Mouse (Mus musculus) MEL (cell line): ENCODE results near the gene Cfap43.

Experiments used
- BHLHE40 ChIP-seq: IDR thresholded peaks from 2 replicates; pipeline ENCODE4 v1.6.1; 2012; ENCODE audit warnings: low read depth, mild to moderate bottlenecking, inconsistent platforms, low read length, improper control_type of control experiment, borderline replicate concordance
- CHD1 ChIP-seq: IDR thresholded peaks from 2 replicates; pipeline ENCODE4 v1.6.1; 2012; ENCODE audit warnings: low read depth, mild to moderate bottlenecking, inconsistent platforms, low read length, improper control_type of control experiment
- CHD2 ChIP-seq: IDR thresholded peaks from 2 replicates; pipeline ENCODE4 v1.6.1; 2011; ENCODE audit warnings: low read length, improper control_type of control experiment
- CTCF ChIP-seq, 3 experiments: IDR thresholded peaks in 2 of 3; conservative IDR thresholded peaks in 1 of 3; 2 replicates each; pipeline ENCODE4 v1.5.1; 2011 to 2012; ENCODE audit warnings: low read length in 3 of 3, low read depth in 2 of 3, mild to moderate bottlenecking in 2 of 3, improper control_type of control experiment in 1 of 3, inconsistent platforms in 1 of 3, mixed read lengths in 1 of 3, moderate library complexity in 1 of 3; ENCODE audit not compliant: control insufficient read depth in 1 of 3, insufficient read depth in 1 of 3, poor library complexity in 1 of 3, severe bottlenecking in 1 of 3
- E2F4 ChIP-seq: IDR thresholded peaks from 2 replicates; pipeline ENCODE4 v1.6.1; 2011; ENCODE audit warnings: low read depth, low read length, improper control_type of control experiment, borderline replicate concordance
- ELF1 ChIP-seq: IDR thresholded peaks from 2 replicates; pipeline ENCODE4 v1.6.1; 2014; ENCODE audit warnings: low read depth, mild to moderate bottlenecking, inconsistent platforms, low read length, improper control_type of control experiment, moderate library complexity
- ETS1 ChIP-seq: IDR thresholded peaks from 2 replicates; pipeline ENCODE4 v1.6.1; 2012; ENCODE audit warnings: low read depth, mild to moderate bottlenecking, inconsistent platforms, low read length, improper control_type of control experiment, moderate library complexity
- JUND ChIP-seq: IDR thresholded peaks from 2 replicates; pipeline ENCODE4 v1.6.1; 2011; ENCODE audit warnings: low read depth, mild to moderate bottlenecking, improper control_type of control experiment, low read length
- POLR2A ChIP-seq, 2 experiments: IDR thresholded peaks; 2 replicates each; pipeline ENCODE4 v1.6.1; 2011 to 2012; ENCODE audit warnings: low read length in 2 of 2, mild to moderate bottlenecking in 2 of 2, control low read depth in 1 of 2, improper control_type of control experiment in 1 of 2, low read depth in 1 of 2, moderate library complexity in 1 of 2; ENCODE audit not compliant: control insufficient read depth in 1 of 2, insufficient read depth in 1 of 2, poor library complexity in 1 of 2
- POLR2AphosphoS2 ChIP-seq: IDR thresholded peaks from 2 replicates; pipeline ENCODE4 v1.6.1; 2011; ENCODE audit warnings: low read length, improper control_type of control experiment
- RCOR1 ChIP-seq: IDR thresholded peaks from 2 replicates; pipeline ENCODE4 v1.6.1; 2012; ENCODE audit warnings: low read depth, mild to moderate bottlenecking, inconsistent platforms, low read length, improper control_type of control experiment
- USF1 ChIP-seq: IDR thresholded peaks from 2 replicates; pipeline ENCODE4 v1.6.1; 2014; ENCODE audit warnings: low read depth, mild to moderate bottlenecking, inconsistent platforms, low read length, improper control_type of control experiment, moderate library complexity
- ZKSCAN1 ChIP-seq: IDR thresholded peaks from 2 replicates; pipeline ENCODE4 v1.6.1; 2012; ENCODE audit warnings: low read depth, mild to moderate bottlenecking, inconsistent platforms, low read length, improper control_type of control experiment, moderate library complexity
- ZMIZ1 ChIP-seq: IDR thresholded peaks from 2 replicates; pipeline ENCODE4 v1.6.1; 2012; ENCODE audit warnings: low read depth, mild to moderate bottlenecking, inconsistent platforms, low read length, improper control_type of control experiment, moderate library complexity

GRCm38 (mm10) chr19:47903679-47904078 is 15.4 kb downstream of the Cfap43 start:
- TF ChIP-seq CHD1 (no peak), RCOR1 (no peak), POLR2A (IDR thresholded peaks at IDR 0.05; ENCODE audit: control insufficient read depth in 1 of 2, insufficient read depth in 1 of 2, low read depth in 1 of 2, low read length in 2 of 2, poor library complexity in 1 of 2) (no peak), ZKSCAN1 (no peak), BHLHE40 (no peak), ZMIZ1 (no peak), E2F4 (no peak), POLR2AphosphoS2 (no peak), ELF1 (no peak), USF1 (no peak), ETS1 (no peak), CTCF (IDR thresholded peaks at IDR 0.05 in 2 of 3, conservative IDR thresholded peaks at IDR 0.05 in 1 of 3; ENCODE audit: control insufficient read depth in 1 of 3, insufficient read depth in 1 of 3, low read depth in 2 of 3, low read length in 3 of 3, poor library complexity in 1 of 3, severe bottlenecking in 1 of 3) (no peak), JUND (no peak), CHD2 (no peak)
